Mouse (Mus musculus) thymus, postnatal 4 days (tissue): Measurements from ENCODE around the gene Oas1c.
"Not testable (repeated sequence)": the region's sequence is repeated elsewhere in the genome, so short reads cannot be mapped to it uniquely, and the experiment has no call there.

Experiments
- DNase-seq: peaks from one replicate; pipeline ENCODE4 v3.0.0; 2021

The Oas1c gene

DNA sequence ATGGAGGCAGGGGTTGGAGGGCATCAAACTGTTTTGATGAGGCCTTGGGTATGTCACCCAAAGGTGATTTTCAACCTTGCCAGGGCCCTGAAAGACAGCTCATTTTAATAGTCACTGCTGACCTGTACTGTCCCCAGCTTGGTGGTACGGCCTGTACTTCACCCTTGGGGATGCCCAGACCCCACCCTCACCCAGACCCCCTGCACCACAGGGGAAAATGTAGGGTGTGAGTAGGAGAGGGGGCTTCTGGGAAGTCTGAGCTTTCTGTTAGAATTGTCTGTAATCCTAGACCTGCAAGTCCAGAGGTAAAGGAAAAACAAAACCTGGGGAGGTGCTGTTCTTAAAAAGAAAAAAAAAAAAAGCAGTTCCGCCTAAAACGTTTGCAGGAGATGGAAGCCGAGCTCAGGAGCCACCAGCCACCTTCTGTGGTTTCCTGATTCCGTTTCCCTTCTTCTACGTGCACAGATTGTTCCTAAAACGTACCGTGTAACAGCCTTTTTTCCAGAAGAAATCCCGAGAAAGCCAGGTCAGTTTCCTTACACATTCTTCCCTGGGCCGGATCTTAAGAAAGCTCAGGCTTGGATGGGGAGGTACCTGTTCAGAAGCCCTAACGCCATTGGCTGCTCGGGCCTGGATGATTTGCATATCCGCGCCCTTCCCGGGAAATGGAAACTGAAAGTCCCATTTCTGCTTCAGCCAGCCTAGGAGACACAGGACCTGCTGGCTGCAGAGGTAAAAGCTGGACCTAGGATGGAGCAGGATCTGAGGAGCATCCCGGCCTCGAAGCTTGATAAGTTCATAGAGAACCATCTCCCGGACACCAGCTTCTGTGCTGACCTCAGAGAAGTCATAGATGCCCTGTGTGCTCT lies at the start of gene Oas1c:
TSS of gene Oas1c (minus strand) at position 564 of the 869 bp plus-strand sequence.
- peak; percentile 79 for DNase-seq

GRCm38 (mm10) chr5:120861121-120861520 lies 48.8 kb upstream of the Oas1c start, which contains the start of gene Oas1h:
TSS of gene Oas1h (plus strand) at chr5:120861421.
- DNase-seq, result no peak

DNA sequence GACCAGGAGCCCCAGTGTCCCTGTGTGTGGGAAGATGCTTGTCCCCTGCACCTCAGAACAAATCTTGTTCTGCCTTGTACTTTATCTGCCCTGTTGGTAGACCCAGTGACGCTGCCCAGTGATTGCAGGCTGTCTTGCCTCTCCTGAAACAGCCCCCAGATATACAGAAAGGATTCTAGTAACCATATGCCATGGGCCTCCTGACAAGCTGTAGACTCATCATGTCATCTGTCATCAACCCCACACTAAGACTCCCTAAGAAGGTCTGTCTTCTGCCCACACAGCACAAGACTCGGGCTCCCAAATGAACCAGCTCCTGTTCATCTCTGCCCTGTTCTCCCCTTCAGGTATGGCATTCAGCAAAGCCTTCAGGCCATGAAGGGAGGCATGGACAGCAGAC lies 46.9 kb upstream of the Oas1c start:
- DNase-seq, result no peak

DNA sequence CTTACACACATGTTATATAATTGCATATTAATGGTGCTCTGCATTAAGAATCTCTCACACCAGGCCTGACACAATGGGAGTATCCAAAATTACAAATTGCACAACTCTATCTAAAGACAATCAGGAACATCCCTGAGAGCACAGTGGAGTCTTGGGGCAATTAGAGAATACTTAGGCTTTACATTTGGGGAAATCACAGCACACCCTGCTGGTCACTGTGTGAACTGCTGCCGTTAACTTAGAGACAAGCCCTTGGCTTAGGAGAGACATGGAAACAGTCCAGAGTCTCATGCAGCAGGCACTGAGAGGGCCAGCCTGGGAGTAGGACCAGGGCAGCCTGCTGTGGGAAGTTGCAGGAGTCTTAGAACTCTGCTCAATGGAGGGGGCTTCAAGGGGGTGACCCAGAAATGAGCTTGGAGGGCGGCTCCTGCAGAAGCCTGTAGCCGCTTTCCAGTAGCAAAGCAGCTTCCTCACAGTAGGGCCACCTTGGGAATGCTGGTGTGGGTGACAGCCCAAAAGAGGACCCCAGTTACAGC lies 37.4 kb upstream of the Oas1c start:
- peak; percentile 68 for DNase-seq

DNA sequence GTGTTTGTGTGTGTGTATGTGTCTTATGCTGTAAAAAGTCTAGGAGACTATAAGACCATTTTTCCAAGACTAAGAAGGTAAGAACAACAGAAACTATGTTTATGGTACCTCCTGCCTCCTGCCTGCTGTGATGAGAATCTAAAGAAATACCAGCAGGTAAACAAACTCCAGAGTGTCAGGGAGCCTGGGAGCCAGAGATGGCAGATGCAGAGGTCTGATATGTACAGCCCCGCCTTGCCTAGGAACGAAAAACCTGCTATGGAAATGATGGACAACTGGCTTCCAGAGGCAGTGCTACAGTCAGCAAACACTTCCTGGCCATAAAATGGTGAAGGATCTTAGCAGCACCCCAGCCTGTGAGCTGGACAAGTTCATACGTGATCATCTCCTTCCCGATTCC lies 34.8 kb upstream of the Oas1c start, which contains the start of gene Oas1f:
TSS of gene Oas1f (plus strand) at position 301 of the 400 bp plus-strand sequence.
- DNase-seq, result no peak

DNA sequence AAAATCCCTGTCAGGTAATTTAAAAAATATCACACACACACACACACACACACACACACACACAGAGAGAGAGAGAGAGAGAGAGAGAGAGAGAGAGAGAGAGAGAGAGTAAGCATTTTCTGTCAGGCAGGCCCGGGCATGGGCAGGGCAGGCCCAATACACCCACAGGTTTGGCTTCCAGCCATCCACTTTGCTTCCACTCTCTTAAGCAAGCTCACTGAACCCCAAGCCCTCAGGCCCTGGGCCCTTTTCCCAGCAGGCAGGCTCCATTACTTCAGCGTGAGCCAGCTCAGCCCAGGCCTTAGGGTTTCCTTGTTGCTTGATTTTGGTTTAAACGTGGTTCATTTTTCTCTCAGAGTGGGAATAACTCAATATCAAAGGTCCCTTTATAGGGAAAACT lies 32.4 kb upstream of the Oas1c start:
- no peak for DNase-seq

GRCm38 (mm10) chr5:120836731-120837585 lies 24.6 kb upstream of the Oas1c start:
- peak; percentile 80 for DNase-seq

- DNase-seq, result no peak
Observed at GRCm38 (mm10) chr5:120833335-120834280, 21.3 kb upstream of the Oas1c start.

DNA sequence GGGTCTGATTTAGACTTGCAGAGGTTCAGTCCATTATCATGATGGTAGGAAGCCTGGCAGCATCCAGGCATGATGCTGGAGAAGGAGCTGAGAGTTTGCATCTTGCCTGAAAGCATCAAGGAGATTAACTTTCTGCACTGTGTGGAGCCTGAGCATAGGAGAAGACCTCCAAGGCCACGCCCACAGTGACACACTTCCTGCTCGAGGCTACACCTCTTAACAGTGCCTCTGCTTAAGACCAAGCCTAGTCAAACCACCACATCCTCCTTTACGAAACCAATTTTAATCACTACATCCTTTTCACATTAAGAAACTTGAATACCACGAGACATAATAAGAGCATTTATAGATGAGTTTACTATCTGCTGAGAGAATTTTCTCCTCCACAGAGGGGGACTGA lies 18.7 kb upstream of the Oas1c start:
- DNase-seq, result peak; percentile 53

- DNase-seq, result no peak
Observed at GRCm38 (mm10) chr5:120818999-120819398, 6.7 kb upstream of the Oas1c start.

GRCm38 (mm10) chr5:120815949-120816348 lies 3.6 kb upstream of the Oas1c start:
- DNase-seq, result peak; percentile 70

- no peak for DNase-seq
Observed at GRCm38 (mm10) chr5:120813023-120813422, 709 bp upstream of the Oas1c start.

DNA sequence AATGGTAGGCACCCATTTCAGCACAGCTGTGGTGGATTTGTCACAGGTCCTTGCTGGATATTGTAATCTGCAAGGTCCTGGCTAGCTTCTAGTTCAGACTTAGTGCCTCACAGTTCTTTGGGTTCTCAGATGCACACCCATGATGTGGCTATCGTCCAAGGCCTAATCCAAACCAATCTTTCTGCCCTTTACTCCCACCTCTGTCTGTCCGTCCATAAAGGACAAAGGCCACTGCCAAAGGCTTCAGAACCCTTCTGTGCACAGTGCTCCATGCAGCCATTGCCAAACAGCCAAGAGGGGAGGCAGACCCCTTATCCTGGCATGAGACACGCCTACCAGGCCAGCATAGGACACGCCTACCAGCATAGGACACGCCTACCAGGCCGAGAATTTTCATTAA lies 3.1 kb downstream of the Oas1c start:
- DNase-seq, result no peak

GRCm38 (mm10) chr5:120806458-120806857 lies 5.9 kb downstream of the Oas1c start:
- DNase-seq, result peak; percentile 82

- no peak for DNase-seq
Observed at GRCm38 (mm10) chr5:120803596-120803995, 8.7 kb downstream of the Oas1c start.

- not testable (repeated sequence) for DNase-seq
Observed at GRCm38 (mm10) chr5:120798943-120799342, 13.4 kb downstream of the Oas1c start.

GRCm38 (mm10) chr5:120798147-120798546 lies 14.2 kb downstream of the Oas1c start:
- not testable (repeated sequence) for DNase-seq

GRCm38 (mm10) chr5:120795480-120796034 lies 16.8 kb downstream of the Oas1c start, which contains the start of gene Oas1e:
TSS of gene Oas1e (minus strand) at chr5:120795530.
- not testable (repeated sequence) for DNase-seq

GRCm38 (mm10) chr5:120793043-120793442 lies 19.3 kb downstream of the Oas1c start:
- peak; percentile 73 for DNase-seq

GRCm38 (mm10) chr5:120787042-120787441 lies 25.3 kb downstream of the Oas1c start:
- no peak for DNase-seq

GRCm38 (mm10) chr5:120782446-120782845 lies 29.9 kb downstream of the Oas1c start:
- no peak for DNase-seq

DNA sequence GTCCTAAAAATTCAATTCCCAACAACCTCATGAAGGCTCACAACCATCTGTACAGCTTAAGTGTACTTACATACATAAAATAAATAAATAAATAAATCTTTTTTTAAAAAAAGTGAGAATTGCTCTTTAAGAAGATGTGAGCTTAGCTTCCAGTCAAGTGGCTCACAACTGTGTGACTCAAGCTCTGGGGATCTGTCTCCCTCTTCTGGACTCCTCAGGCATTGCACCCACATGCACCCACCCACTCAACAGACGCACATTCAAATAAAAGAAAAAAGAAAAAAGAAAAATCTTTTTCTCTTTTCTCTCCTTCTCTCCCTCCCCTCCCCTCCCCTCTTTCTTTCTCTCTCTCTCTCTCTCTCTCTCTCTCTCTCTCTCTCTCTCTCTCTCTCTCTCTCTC lies 30.7 kb downstream of the Oas1c start:
- DNase-seq, result peak; percentile 30
